Mouse (Mus musculus) stomach, embryonic 15.5 days (tissue): Measurements from ENCODE around the gene Atp11a. TPM values are rescaled to one million over a fixed set of nuclear protein-coding genes. Genes with fewer than 3 reads are reported as not detected.

Experiments
- ATAC-seq: fragments of 200-750 bp; cut with Nextera tagmentation; 2 replicates; pipeline ENCODE4 v1.8.0; 2017; ENCODE audit warnings: low read depth, moderate number of reproducible peaks, moderate TSS enrichment; ENCODE audit not compliant: insufficient read depth, low FRiP score
- H3K27ac ChIP-seq: fragments of 300-500 bp; sonication (generic); 2 replicates; pipeline ENCODE4 v1.5.1; 2015; ENCODE audit warnings: mild to moderate bottlenecking, inconsistent platforms
- H3K27me3 ChIP-seq: fragments of 300-500 bp; sonication (generic); replicated peaks from 2 replicates; pipeline ENCODE4 v1.6.1; 2015; ENCODE audit warnings: inconsistent platforms
- H3K36me3 ChIP-seq: fragments of 300-500 bp; sonication (generic); 2 replicates; pipeline ENCODE4 v1.6.1; 2015; ENCODE audit warnings: inconsistent platforms
- H3K4me1 ChIP-seq: fragments of 300-500 bp; sonication (generic); 2 replicates; pipeline ENCODE4 v1.6.1; 2015; ENCODE audit warnings: inconsistent platforms
- H3K4me2 ChIP-seq: fragments of 300-500 bp; sonication (generic); 2 replicates; pipeline ENCODE4 v1.6.1; 2015; ENCODE audit warnings: mild to moderate bottlenecking, inconsistent platforms
- H3K4me3 ChIP-seq: fragments of 300-500 bp; sonication (generic); replicated peaks from 2 replicates; pipeline ENCODE4 v1.5.1; 2015; ENCODE audit warnings: inconsistent platforms
- H3K9ac ChIP-seq: fragments of 300-500 bp; sonication (generic); 2 replicates; pipeline ENCODE4 v1.6.1; 2015; ENCODE audit warnings: inconsistent platforms
- H3K9me3 ChIP-seq: fragments of 300-500 bp; sonication (generic); 2 replicates; pipeline ENCODE4 v1.6.1; 2016; ENCODE audit warnings: inconsistent platforms
- WGBS: fragments of 180-500 bp; shearing (Covaris S2); methylation state at CpG from one replicate; pipeline ENCODE4 v1.1.7; 2015; 5-methylcytosine and 5-hydroxymethylcytosine counted together
- polyA plus RNA-seq: library from polyadenylated mRNA; unstranded; fragments of >200 nt; fragmentation: Nextera tagmentation; extraction: Ambion mirVana; gene quantifications from 2 replicates; pipeline ENCODE4 v1.2.1, GENCODE M21; 2015

Gene Atp11a
- polyA plus RNA-seq, 1 experiment from 2014 or later, result 16.2 TPM

- H3K9me3 ChIP-seq, result no peaks in the 10 kb centered on the region
- no peak overlapping the region for H3K4me2 ChIP-seq
- no peaks in the 10 kb centered on the region for H3K4me1 ChIP-seq
- H3K9ac ChIP-seq, result no peak overlapping the region
- H3K36me3 ChIP-seq, result peaks cover 12% of the 10 kb centered on the region
- H3K4me3 ChIP-seq, result no peak overlapping the region
- H3K27ac ChIP-seq, result no peak overlapping the region
- no peak for ATAC-seq
- no peaks in the 10 kb centered on the region for H3K27me3 ChIP-seq
- 75% methylated on average over 6 of the region's 6 CpGs for WGBS
Observed at GRCm38 (mm10) chr8:12825236-12825635, 68.4 kb downstream of the Atp11a start.

DNA sequence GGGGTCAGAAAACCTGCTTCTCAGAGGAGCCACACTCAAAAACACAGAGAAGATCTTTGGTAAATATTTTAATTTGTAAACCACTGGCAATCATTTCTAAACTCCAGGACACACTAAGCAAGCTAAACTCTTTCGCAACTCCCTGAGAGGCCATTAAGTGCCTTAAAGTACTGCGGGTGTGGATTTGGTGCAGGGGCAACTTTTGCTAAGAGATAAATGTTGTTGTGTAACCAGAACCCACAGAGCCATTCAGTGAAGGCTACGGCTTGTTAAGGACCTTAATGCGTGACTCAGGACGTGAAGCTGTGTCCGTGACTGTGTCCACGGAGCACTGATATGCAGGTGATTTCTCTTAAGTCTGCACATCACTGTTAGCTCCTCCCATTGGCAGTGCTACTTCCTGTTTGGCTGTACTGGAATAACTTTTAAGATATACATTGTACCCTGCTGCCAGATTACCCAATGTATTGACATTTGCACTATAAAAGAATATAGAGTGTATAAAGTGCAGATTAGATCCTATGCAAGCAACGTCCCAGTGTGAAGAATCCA lies 68.9 kb downstream of the Atp11a start:
- no peaks in the 10 kb centered on the region for H3K9me3 ChIP-seq
- H3K36me3 ChIP-seq, result peaks cover 12% of the 10 kb centered on the region
- WGBS, result 85% methylated on average over 8 of the region's 8 CpGs
- no peak overlapping the region for H3K4me2 ChIP-seq
- H3K4me1 ChIP-seq, result no peaks in the 10 kb centered on the region
- no peaks in the 10 kb centered on the region for H3K27me3 ChIP-seq
- ATAC-seq, result no peak
- no peak overlapping the region for H3K27ac ChIP-seq
- no peak overlapping the region for H3K4me3 ChIP-seq
- H3K9ac ChIP-seq, result no peak overlapping the region

DNA sequence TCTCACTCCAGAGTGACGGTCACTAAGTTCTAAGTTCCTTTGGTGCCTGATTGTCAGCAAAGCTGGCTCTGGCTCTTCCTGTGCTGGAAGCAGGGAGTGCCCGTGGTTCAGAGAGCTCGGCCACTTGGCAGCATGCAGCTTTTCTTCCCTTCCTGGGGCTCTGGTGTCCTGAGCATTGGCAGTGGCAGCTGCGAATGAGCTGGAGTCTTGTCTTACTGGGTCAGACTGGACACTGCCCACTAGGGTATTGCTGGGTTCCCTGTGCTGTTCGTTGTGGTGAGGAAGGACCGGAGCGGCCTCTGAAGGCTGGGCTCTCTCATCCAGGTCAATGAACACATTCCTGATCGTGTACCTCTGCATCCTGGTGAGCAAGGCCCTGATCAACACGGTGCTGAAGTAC lies 70.3 kb downstream of the Atp11a start:
- no peaks in the 10 kb centered on the region for H3K4me1 ChIP-seq
- no peak overlapping the region for H3K4me2 ChIP-seq
- H3K9ac ChIP-seq, result no peak overlapping the region
- no peaks in the 10 kb centered on the region for H3K27me3 ChIP-seq
- WGBS, result 94% methylated on average over 9 of the region's 9 CpGs
- no peak for ATAC-seq
- H3K4me3 ChIP-seq, result no peak overlapping the region
- H3K27ac ChIP-seq, result no peak overlapping the region
- peaks cover 10% of the 10 kb centered on the region for H3K36me3 ChIP-seq
- no peaks in the 10 kb centered on the region for H3K9me3 ChIP-seq

GRCm38 (mm10) chr8:12828298-12828697 lies 71.5 kb downstream of the Atp11a start:
- Histone ChIP-seq H3K27me3 (no peaks in the 10 kb centered on the region), H3K4me3 (no peak overlapping the region), H3K9ac (no peak overlapping the region), H3K9me3 (no peaks in the 10 kb centered on the region), H3K4me2 (no peak overlapping the region), H3K4me1 (no peaks in the 10 kb centered on the region), H3K36me3 (peaks cover 14% of the 10 kb centered on the region), H3K27ac (no peak overlapping the region)
- no peak for ATAC-seq
- WGBS, result 78% methylated on average over 6 of the region's 6 CpGs

GRCm38 (mm10) chr8:12829381-12829780 lies 72.6 kb downstream of the Atp11a start:
- peaks cover 15% of the 10 kb centered on the region for H3K36me3 ChIP-seq
- ATAC-seq, result no peak
- WGBS, result 71% methylated on average over 1 of the region's 1 CpGs
- no peaks in the 10 kb centered on the region for H3K27me3 ChIP-seq
- no peak overlapping the region for H3K4me3 ChIP-seq
- no peak overlapping the region for H3K4me2 ChIP-seq
- no peak overlapping the region for H3K9ac ChIP-seq
- H3K9me3 ChIP-seq, result no peaks in the 10 kb centered on the region
- H3K4me1 ChIP-seq, result no peaks in the 10 kb centered on the region
- no peak overlapping the region for H3K27ac ChIP-seq

DNA sequence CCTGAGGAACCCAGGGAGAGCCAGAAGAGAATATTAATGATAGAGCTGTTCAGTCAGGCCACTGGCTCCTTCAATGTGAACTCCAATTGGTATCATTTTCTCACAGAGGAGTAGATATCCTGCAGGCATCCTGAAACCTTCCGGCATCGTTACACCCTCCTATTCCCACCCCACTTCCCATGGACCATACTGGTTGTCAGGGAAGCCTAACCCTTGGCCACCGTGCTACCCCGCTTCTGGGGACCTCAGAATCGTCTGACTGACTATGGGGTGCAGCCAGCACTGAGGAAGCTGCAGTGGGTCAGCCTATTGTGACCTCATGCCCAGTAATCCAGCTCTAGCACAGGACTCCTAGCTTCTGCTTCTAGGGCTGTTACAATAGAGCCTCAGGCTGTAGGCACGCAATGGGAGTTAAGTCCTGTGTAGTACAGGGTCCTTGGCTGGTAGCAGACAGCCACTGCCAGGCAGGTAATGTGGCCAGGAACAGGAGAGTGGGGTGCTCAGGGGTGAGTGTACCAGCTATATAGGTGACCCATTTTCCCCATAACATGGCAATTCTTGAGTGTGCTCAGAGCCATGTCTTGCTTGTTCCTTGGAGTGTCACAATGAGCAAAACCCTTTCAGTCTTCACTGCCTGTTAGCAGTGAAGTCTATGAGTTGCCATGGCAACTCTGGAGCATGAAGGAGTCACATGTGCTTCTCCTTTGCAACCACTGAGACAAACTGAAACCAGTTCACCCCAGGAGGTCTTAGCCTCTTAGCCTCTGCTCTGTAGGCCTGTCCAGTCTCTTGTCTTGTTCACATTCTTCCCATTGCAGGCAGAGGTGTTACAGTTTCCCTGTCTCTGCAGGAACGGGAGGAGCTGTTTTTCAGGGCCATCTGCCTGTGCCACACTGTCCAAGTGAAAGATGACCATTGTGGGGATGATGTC lies 75.1 kb downstream of the Atp11a start:
- ATAC-seq, result no peak
- no peak overlapping the region for H3K27ac ChIP-seq
- H3K9ac ChIP-seq, result no peak overlapping the region
- 87% methylated on average over 7 of the region's 7 CpGs for WGBS
- no peak overlapping the region for H3K4me3 ChIP-seq
- H3K4me1 ChIP-seq, result no peaks in the 10 kb centered on the region
- no peaks in the 10 kb centered on the region for H3K27me3 ChIP-seq
- H3K9me3 ChIP-seq, result no peaks in the 10 kb centered on the region
- no peak overlapping the region for H3K4me2 ChIP-seq
- H3K36me3 ChIP-seq, result peaks cover 23% of the 10 kb centered on the region; the same call in 1 of the 2 replicates

DNA sequence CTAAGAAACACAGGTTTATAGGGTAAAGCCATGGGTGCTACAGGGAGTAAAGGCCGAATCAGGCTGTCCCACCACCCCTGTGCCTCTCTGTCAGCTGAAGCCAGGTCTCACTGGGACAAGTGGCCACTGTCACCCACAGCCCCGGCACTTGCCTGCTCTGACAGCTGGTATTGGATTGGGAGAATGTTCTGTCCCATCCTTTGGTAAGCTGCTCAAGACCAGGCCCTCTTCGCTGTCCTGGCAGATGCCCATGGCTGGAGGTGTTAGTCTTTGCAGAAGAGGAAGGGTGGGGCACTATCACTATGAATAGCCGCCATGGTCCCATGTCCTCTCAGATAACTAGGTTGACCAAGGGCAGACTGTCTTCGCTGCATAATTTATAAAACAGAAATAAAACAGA lies 76.8 kb downstream of the Atp11a start:
- Histone ChIP-seq H3K4me2 (no peak overlapping the region), H3K4me3 (no peak overlapping the region), H3K27ac (no peak overlapping the region), H3K9me3 (no peaks in the 10 kb centered on the region), H3K27me3 (no peaks in the 10 kb centered on the region), H3K4me1 (no peaks in the 10 kb centered on the region), H3K9ac (no peak overlapping the region), H3K36me3 (peaks cover 27% of the 10 kb centered on the region; the same call in 1 of the 2 replicates)
- 83% methylated on average over 5 of the region's 5 CpGs for WGBS
- no peak for ATAC-seq

DNA sequence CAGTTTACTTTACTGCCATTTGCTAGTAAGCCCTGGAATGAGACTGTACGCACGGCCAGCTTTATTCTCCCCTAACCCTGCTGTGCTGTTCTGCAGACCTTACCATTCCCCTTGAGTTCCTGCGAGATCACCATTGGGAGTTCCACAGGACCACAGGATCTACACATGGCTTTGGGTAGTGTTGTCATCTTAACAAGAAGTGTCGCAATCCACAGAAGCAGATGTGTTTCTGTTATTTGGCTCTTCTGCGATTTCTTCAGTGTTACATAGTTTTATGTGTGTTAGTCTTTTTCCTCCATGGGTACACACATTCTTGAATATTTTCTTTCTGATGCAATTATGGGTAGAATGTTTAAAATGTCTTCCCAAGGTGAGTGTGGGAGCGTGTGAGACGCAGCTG lies 84.0 kb downstream of the Atp11a start:
- H3K4me1 ChIP-seq, result no peaks in the 10 kb centered on the region
- H3K4me2 ChIP-seq, result no peak overlapping the region
- no peak overlapping the region for H3K27ac ChIP-seq
- H3K9me3 ChIP-seq, result no peaks in the 10 kb centered on the region
- H3K27me3 ChIP-seq, result no peaks in the 10 kb centered on the region
- peaks cover 24% of the 10 kb centered on the region for H3K36me3 ChIP-seq
- H3K4me3 ChIP-seq, result no peak overlapping the region
- WGBS, result 88% methylated on average over 7 of the region's 7 CpGs
- no peak overlapping the region for H3K9ac ChIP-seq
- no peak for ATAC-seq

GRCm38 (mm10) chr8:12842342-12842995 lies 85.7 kb downstream of the Atp11a start:
- Histone ChIP-seq H3K4me1 (no peaks in the 10 kb centered on the region), H3K27me3 (no peaks in the 10 kb centered on the region), H3K27ac (no peak overlapping the region), H3K4me3 (no peak overlapping the region), H3K4me2 (no peak overlapping the region), H3K9ac (no peak overlapping the region), H3K36me3 (peaks cover 18% of the 10 kb centered on the region), H3K9me3 (no peaks in the 10 kb centered on the region)
- WGBS, result 86% methylated on average over 11 of the region's 11 CpGs
- no peak for ATAC-seq

- no peak overlapping the region for H3K4me3 ChIP-seq
- WGBS, result 93% methylated on average over 16 of the region's 16 CpGs
- no peak overlapping the region for H3K27ac ChIP-seq
- H3K27me3 ChIP-seq, result no peaks in the 10 kb centered on the region
- H3K9ac ChIP-seq, result no peak overlapping the region
- peaks cover 13% of the 10 kb centered on the region for H3K36me3 ChIP-seq
- H3K4me1 ChIP-seq, result no peaks in the 10 kb centered on the region
- no peak overlapping the region for H3K4me2 ChIP-seq
- ATAC-seq, result no peak
- H3K9me3 ChIP-seq, result no peaks in the 10 kb centered on the region
Observed at GRCm38 (mm10) chr8:12844347-12844950, 87.6 kb downstream of the Atp11a start.

DNA sequence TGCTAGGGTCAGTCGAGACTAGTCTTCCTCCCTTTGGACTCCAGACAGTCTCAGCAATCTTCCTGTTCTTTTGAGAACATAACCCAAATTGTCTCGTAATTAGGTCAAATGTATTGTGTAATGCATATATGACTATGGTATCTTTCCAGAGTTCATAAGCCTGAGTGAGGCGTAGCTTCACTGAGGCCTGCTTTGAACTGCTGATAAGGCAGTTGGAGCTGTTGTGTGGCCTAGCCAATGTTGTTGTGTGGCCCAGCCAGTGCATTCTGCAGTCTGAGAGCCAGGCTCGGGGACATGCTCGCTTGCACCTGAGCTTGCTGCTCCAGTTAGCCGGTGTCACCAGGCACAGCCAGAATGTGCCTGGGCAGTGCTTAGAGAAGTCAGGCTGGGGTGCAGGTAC lies 89.6 kb downstream of the Atp11a start:
- ATAC-seq, result no peak
- Histone ChIP-seq H3K4me1 (no peaks in the 10 kb centered on the region), H3K27ac (no peak overlapping the region), H3K36me3 (peaks cover 18% of the 10 kb centered on the region), H3K4me2 (no peak overlapping the region), H3K9me3 (no peaks in the 10 kb centered on the region), H3K9ac (no peak overlapping the region), H3K27me3 (no peaks in the 10 kb centered on the region), H3K4me3 (no peak overlapping the region)
- WGBS, result 89% methylated on average over 6 of the region's 6 CpGs

- no peaks in the 10 kb centered on the region for H3K27me3 ChIP-seq
- H3K9ac ChIP-seq, result no peak overlapping the region
- no peak overlapping the region for H3K4me3 ChIP-seq
- no peak for ATAC-seq
- no peaks in the 10 kb centered on the region for H3K9me3 ChIP-seq
- no peak overlapping the region for H3K27ac ChIP-seq
- peaks cover 5% of the 10 kb centered on the region; the same call in 1 of the 2 replicates for H3K36me3 ChIP-seq
- WGBS, result 81% methylated on average over 10 of the region's 10 CpGs
- no peak overlapping the region for H3K4me2 ChIP-seq
- H3K4me1 ChIP-seq, result no peaks in the 10 kb centered on the region
Observed at GRCm38 (mm10) chr8:12851241-12851640, 94.4 kb downstream of the Atp11a start.
